Mouse (Mus musculus) G1E (cell line): ENCODE results near the gene Galnt15. TPM values are rescaled to one million over a fixed set of nuclear protein-coding genes. Genes with fewer than 3 reads are reported as not detected.

Experiments used
- ATAC-seq: 2 replicates; pipeline ENCODE4 v1.8.0; 2016; ENCODE audit warnings: mild to moderate bottlenecking; ENCODE audit not compliant: insufficient number of reproducible peaks, poor library complexity, low FRiP score, severe bottlenecking; ENCODE audit errors: extremely low read depth
- DNase-seq: peaks from one replicate; pipeline ENCODE4 v3.0.0; 2012; ENCODE audit warnings: low spot score
- H3K27me3 ChIP-seq: 2 replicates; pipeline ENCODE4 v1.6.1; 2012; ENCODE audit warnings: mild to moderate bottlenecking, low read length, inconsistent platforms; ENCODE audit not compliant: insufficient read depth
- H3K36me3 ChIP-seq: replicated peaks from 2 replicates; pipeline ENCODE3; 2012; ENCODE audit warnings: mild to moderate bottlenecking, inconsistent platforms
- H3K4me1 ChIP-seq: 2 replicates; pipeline ENCODE4 v1.6.1; 2012; ENCODE audit warnings: low read depth, low read length, inconsistent platforms, mixed read lengths; ENCODE audit not compliant: insufficient read depth
- H3K4me3 ChIP-seq: 2 replicates; pipeline ENCODE4 v1.5.1; 2012; ENCODE audit warnings: low read depth, mild to moderate bottlenecking, inconsistent platforms, low read length, moderate library complexity, mixed read lengths
- H3K9me3 ChIP-seq: replicated peaks from 2 replicates; pipeline ENCODE4 v1.6.1; 2012; ENCODE audit warnings: inconsistent platforms
- CTCF ChIP-seq: IDR thresholded peaks from 2 replicates; pipeline ENCODE4 v1.5.1; 2012; ENCODE audit warnings: low read depth, low read length, inconsistent platforms, mixed read lengths
- GATA1 ChIP-seq: IDR thresholded peaks from 2 replicates; pipeline ENCODE4 v1.6.1; 2012; ENCODE audit warnings: borderline replicate concordance, low read length, inconsistent platforms, mixed read lengths
- GATA2 ChIP-seq: IDR thresholded peaks from 2 replicates; pipeline ENCODE4 v1.6.1; 2012; ENCODE audit warnings: low read depth, low read length, inconsistent platforms, borderline replicate concordance
- POLR2AphosphoS5 ChIP-seq: IDR thresholded peaks from 2 replicates; pipeline ENCODE4 v1.6.1; 2012; ENCODE audit warnings: low read depth, low read length, inconsistent platforms; ENCODE audit not compliant: insufficient replicate concordance
- TAL1 ChIP-seq: conservative IDR thresholded peaks from 2 replicates; pipeline ENCODE4 v1.6.1; 2012; ENCODE audit warnings: low read depth, low read length, inconsistent platforms, mixed read lengths
- polyA plus RNA-seq: library from polyadenylated mRNA; stranded (reverse); fragments of >175 nt; gene quantifications from 2 replicates; pipeline ENCODE4 v1.2.3, GENCODE M21; 2012
- total RNA-seq, 2 experiments: library from RNA; stranded (forward) in 1 of 2; stranded (reverse) in 1 of 2; fragments of 200-1000 nt in 1 of 2; fragments of >200 nt in 1 of 2; fragmentation: Nextera tagmentation in 1 of 2; gene quantifications; 2 replicates each; pipeline ENCODE4 v1.2.3; 2014 to 2017

Gene Galnt15
- total and polyA plus RNA-seq, 3 experiments, result 0.05 TPM; not detected in 2

DNA sequence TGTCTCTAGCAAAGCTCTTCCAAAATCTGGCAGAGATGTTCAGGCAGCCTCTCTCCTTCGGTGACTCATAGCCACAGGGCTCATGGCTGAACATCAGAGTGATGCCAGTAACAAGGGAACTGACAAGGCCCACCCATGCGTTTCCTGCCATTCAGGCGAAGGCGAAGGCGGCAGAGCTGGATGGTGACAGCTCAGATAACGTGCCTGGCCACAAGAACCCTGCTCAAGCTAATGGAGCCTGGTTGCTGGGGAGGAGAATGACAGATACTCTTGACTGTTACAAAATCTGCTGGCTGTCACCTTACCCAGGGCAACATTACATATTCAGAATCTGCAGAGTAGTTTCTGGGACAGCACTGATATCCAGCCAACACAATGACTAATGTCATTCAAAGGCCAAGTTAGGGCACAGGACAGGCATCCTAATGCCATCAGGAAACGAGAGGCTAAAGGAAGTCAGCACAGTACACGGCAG is 44.5 kb downstream of the Galnt15 start:
- DNase-seq (no peak), ATAC-seq (no peak)
- peaks cover 18% of the 10 kb centered on the region for H3K27me3 ChIP-seq

GRCm38 (mm10) chr14:32073901-32074300 is 45.1 kb downstream of the Galnt15 start:
- H3K4me3 ChIP-seq, result no peak overlapping the region
- ATAC-seq, result no peak

More for the DNA sequence above, 44.5 kb downstream of the Galnt15 start:
- TF ChIP-seq TAL1, result no peak
- no peak for TF ChIP-seq GATA1
- no peak for TF ChIP-seq GATA2
- TF ChIP-seq CTCF, result no peak
- TF ChIP-seq POLR2AphosphoS5, result no peak
- H3K4me1 ChIP-seq, result peaks cover 12% of the 10 kb centered on the region
- no peaks in the 10 kb centered on the region for H3K36me3 ChIP-seq
- no peaks in the 10 kb centered on the region for H3K9me3 ChIP-seq
- no peak overlapping the region for H3K4me3 ChIP-seq

GRCm38 (mm10) chr14:32076896-32077575 is 48.2 kb downstream of the Galnt15 start:
- Histone ChIP-seq H3K27me3 (peaks cover 11% of the 10 kb centered on the region), H3K4me3 (no peak overlapping the region), H3K4me1 (peaks cover 14% of the 10 kb centered on the region), H3K9me3 (no peaks in the 10 kb centered on the region), H3K36me3 (peaks cover 21% of the 10 kb centered on the region)
- peak; percentile 91 for TF ChIP-seq CTCF
- no peak for TF ChIP-seq POLR2AphosphoS5
- DNase-seq, result peak; percentile 32
- ATAC-seq, result peak; percentile 28; the same call in 1 of the 2 replicates

More at GRCm38 (mm10) chr14:32073901-32074300, 45.1 kb downstream of the Galnt15 start:
- DNase-seq, result no peak
- Histone ChIP-seq H3K4me1 (peaks cover 12% of the 10 kb centered on the region), H3K36me3 (no peaks in the 10 kb centered on the region), H3K27me3 (peaks cover 17% of the 10 kb centered on the region), H3K9me3 (no peaks in the 10 kb centered on the region)
- TF ChIP-seq GATA1 (no peak), TAL1 (no peak), CTCF (no peak), GATA2 (no peak), POLR2AphosphoS5 (no peak)

GRCm38 (mm10) chr14:32081026-32081425 is 52.2 kb downstream of the Galnt15 start:
- no peak for ATAC-seq
- no peak for TF ChIP-seq GATA1
- no peak for TF ChIP-seq POLR2AphosphoS5
- TF ChIP-seq TAL1, result no peak
- TF ChIP-seq GATA2, result no peak
- no peak for TF ChIP-seq CTCF

DNA sequence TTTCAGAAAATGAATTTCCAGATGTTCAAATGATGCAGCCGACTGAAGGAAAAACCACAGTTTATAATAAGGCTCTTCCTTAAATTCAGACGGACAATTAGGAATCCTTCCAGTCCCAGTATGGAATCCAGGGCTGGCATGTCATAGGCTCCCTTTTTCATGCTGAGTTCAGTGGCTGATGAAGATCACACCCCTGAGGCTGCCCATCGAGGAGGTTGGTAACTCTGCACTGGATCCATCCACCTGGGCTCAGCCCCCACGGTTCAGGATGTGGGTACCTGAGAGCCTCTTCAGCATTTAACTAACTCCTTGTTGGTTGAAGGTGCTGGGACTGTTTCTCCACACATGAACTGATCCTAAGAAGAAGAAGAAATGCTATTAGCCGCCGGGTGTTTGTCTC is 54.1 kb downstream of the Galnt15 start:
- H3K4me1 ChIP-seq, result peaks cover 17% of the 10 kb centered on the region
- no peak for DNase-seq
- no peak for TF ChIP-seq POLR2AphosphoS5
- no peak for TF ChIP-seq CTCF
- TF ChIP-seq GATA1, result no peak
- TF ChIP-seq TAL1, result no peak
- TF ChIP-seq GATA2, result no peak
- H3K9me3 ChIP-seq, result no peaks in the 10 kb centered on the region
- ATAC-seq, result no peak
- H3K4me3 ChIP-seq, result no peak overlapping the region
- H3K27me3 ChIP-seq, result no peaks in the 10 kb centered on the region
- peaks cover 36% of the 10 kb centered on the region for H3K36me3 ChIP-seq

More at GRCm38 (mm10) chr14:32081026-32081425, 52.2 kb downstream of the Galnt15 start:
- H3K4me3 ChIP-seq, result no peak overlapping the region
- H3K9me3 ChIP-seq, result no peaks in the 10 kb centered on the region
- H3K36me3 ChIP-seq, result peaks cover 36% of the 10 kb centered on the region
- peaks cover 14% of the 10 kb centered on the region for H3K4me1 ChIP-seq
- H3K27me3 ChIP-seq, result no peaks in the 10 kb centered on the region
- DNase-seq, result no peak

GRCm38 (mm10) chr14:32083466-32083865 is 54.7 kb downstream of the Galnt15 start:
- H3K27me3 ChIP-seq, result no peaks in the 10 kb centered on the region
- no peaks in the 10 kb centered on the region for H3K9me3 ChIP-seq
- TF ChIP-seq POLR2AphosphoS5 (no peak), CTCF (no peak), TAL1 (no peak), GATA1 (no peak), GATA2 (no peak)
- no peak for ATAC-seq
- H3K36me3 ChIP-seq, result peaks cover 38% of the 10 kb centered on the region
- H3K4me1 ChIP-seq, result peaks cover 22% of the 10 kb centered on the region
- no peak for DNase-seq
- no peak overlapping the region for H3K4me3 ChIP-seq
